Mouse (Mus musculus) liver, adult 2 months (tissue): ENCODE data around the gene Gm10563. TPM values are rescaled to one million over a fixed set of nuclear protein-coding genes. Genes with fewer than 3 reads are reported as not detected.

Source experiments
- DNase-seq: peaks from one replicate; pipeline ENCODE4 v3.0.0-alpha.2; 2011; ENCODE audit warnings: low read depth, low spot score; ENCODE audit errors: extremely low read depth
- H3K27ac ChIP-seq: fragments of 200-500 bp; replicated peaks from 2 replicates; pipeline ENCODE4 v1.5.1; 2012; ENCODE audit warnings: low read depth, mild to moderate bottlenecking, control low read depth, inconsistent platforms, low read length; ENCODE audit not compliant: insufficient read depth
- H3K27me3 ChIP-seq: fragments of 200-500 bp; 2 replicates; pipeline ENCODE4 v1.6.1; 2012; ENCODE audit warnings: mild to moderate bottlenecking, moderate library complexity, low read length, inconsistent platforms; ENCODE audit not compliant: control insufficient read depth, insufficient read depth
- H3K36me3 ChIP-seq: fragments of 200-500 bp; 2 replicates; pipeline ENCODE4 v1.6.1; 2012; ENCODE audit warnings: low read length, inconsistent platforms; ENCODE audit not compliant: control insufficient read depth, insufficient read depth
- H3K4me1 ChIP-seq: fragments of 200-500 bp; 2 replicates; pipeline ENCODE4 v1.6.1; 2011; ENCODE audit warnings: low read length; ENCODE audit not compliant: control insufficient read depth, insufficient read depth
- H3K4me3 ChIP-seq: fragments of 200-500 bp; 2 replicates; pipeline ENCODE4 v1.5.1; 2011; ENCODE audit warnings: low read depth, mild to moderate bottlenecking, control low read depth, low read length, moderate library complexity; ENCODE audit not compliant: insufficient read depth
- H3K79me2 ChIP-seq: fragments of 200-500 bp; 2 replicates; pipeline ENCODE4 v1.6.1; 2012; ENCODE audit warnings: inconsistent platforms, mild to moderate bottlenecking, low read length, moderate library complexity; ENCODE audit not compliant: control insufficient read depth, insufficient read depth
- H3K9ac ChIP-seq: fragments of 200-500 bp; 2 replicates; pipeline ENCODE4 v1.6.1; 2012; ENCODE audit warnings: low read depth, mild to moderate bottlenecking, control low read depth, inconsistent platforms, low read length
- CTCF ChIP-seq: fragments of 200-500 bp; IDR thresholded peaks from 2 replicates; pipeline ENCODE4 v1.5.1; 2011; ENCODE audit warnings: low read depth, low read length, control low read depth
- POLR2A ChIP-seq: fragments of 200-500 bp; IDR thresholded peaks from 2 replicates; pipeline ENCODE4 v1.6.1; 2011; ENCODE audit warnings: low read length, control low read depth; ENCODE audit not compliant: insufficient read depth; ENCODE audit errors: extremely low read depth
- WGBS: fragments of 180-500 bp; shearing (Covaris S2); methylation state at CpG from one replicate; pipeline ENCODE4 v1.1.7; 2018; 5-methylcytosine and 5-hydroxymethylcytosine counted together
- polyA plus RNA-seq: library from polyadenylated mRNA; depleted of rRNA; stranded (reverse); fragments of >200 nt; gene quantifications from 2 replicates; pipeline ENCODE4 v1.2.3, GENCODE M21; 2012
- total RNA-seq: library from RNA; depleted of rRNA; stranded (reverse); fragments of >200 nt; gene quantifications from 2 replicates; pipeline ENCODE4 v1.2.3, GENCODE M21; 2014

The Gm10563 gene
- total and polyA plus RNA-seq, 2 experiments = not detected

- TF ChIP-seq CTCF = peak; percentile 10; the same call in 1 of the 2 replicates
- no peak for TF ChIP-seq POLR2A
- peak overlapping the region; percentile 37; the same call in 1 of the 2 replicates for H3K4me3 ChIP-seq
- H3K27me3 ChIP-seq = no peaks in the 10 kb centered on the region
- H3K9ac ChIP-seq = peak overlapping the region; percentile 54
- WGBS = 4% methylated on average over 31 of the region's 31 CpGs
- peaks cover 15% of the 10 kb centered on the region for H3K36me3 ChIP-seq
- H3K27ac ChIP-seq = no peak overlapping the region
- 0 out of 2 replicates have a peak, but pooled peaks cover 2% of the 10 kb centered on the region for H3K4me1 ChIP-seq
- peak; percentile 23 for DNase-seq
- no peaks in the 10 kb centered on the region for H3K79me2 ChIP-seq
Observed at GRCm38 (mm10) chr4:155653451-155654182, 8.4 kb upstream of the Gm10563 start.

- WGBS = 4% methylated on average over 33 of the region's 33 CpGs
- Histone ChIP-seq H3K27ac (no peak within 1 kb of the TSS), H3K27me3 (no peaks in the 10 kb centered on the region), H3K79me2 (no peaks in the 10 kb centered on the region), H3K36me3 (peaks cover 20% of the 10 kb centered on the region), H3K9ac (peak within 1 kb of the TSS; percentile 54), H3K4me3 (peak within 1 kb of the TSS; percentile 37; the same call in 1 of the 2 replicates), H3K4me1 (0 out of 2 replicates have a peak, but pooled peaks cover 2% of the 10 kb centered on the region)
- TF ChIP-seq CTCF (no peak), POLR2A (no peak)
- no peak for DNase-seq
Observed at GRCm38 (mm10) chr4:155653086-155653450, 7.9 kb upstream of the Gm10563 start, which contains the start of gene Mmp23. Mmp23 (minus strand) TSS chr4:155653384.

GRCm38 (mm10) chr4:155652283-155653085 lies 7.3 kb upstream of the Gm10563 start:
- no peak for DNase-seq
- Histone ChIP-seq H3K27me3 (no peaks in the 10 kb centered on the region), H3K9ac (peak overlapping the region; percentile 54), H3K4me3 (peak overlapping the region; percentile 37; the same call in 1 of the 2 replicates), H3K27ac (no peak overlapping the region), H3K36me3 (peaks cover 24% of the 10 kb centered on the region), H3K4me1 (0 out of 2 replicates have a peak, but pooled peaks cover 2% of the 10 kb centered on the region), H3K79me2 (no peaks in the 10 kb centered on the region)
- WGBS = 32% methylated on average over 36 of the region's 36 CpGs
- TF ChIP-seq POLR2A (no peak), CTCF (no peak)

- no peak overlapping the region for H3K9ac ChIP-seq
- H3K27ac ChIP-seq = no peak overlapping the region
- TF ChIP-seq CTCF (no peak), POLR2A (no peak)
- H3K79me2 ChIP-seq = no peaks in the 10 kb centered on the region
- H3K36me3 ChIP-seq = peaks cover 28% of the 10 kb centered on the region
- no peak for DNase-seq
- WGBS = 77% methylated on average over 15 of the region's 15 CpGs
- no peaks in the 10 kb centered on the region for H3K27me3 ChIP-seq
- 0 out of 2 replicates have a peak, but pooled peaks cover 2% of the 10 kb centered on the region for H3K4me1 ChIP-seq
- H3K4me3 ChIP-seq = no peak overlapping the region
Observed at GRCm38 (mm10) chr4:155651553-155652269, 6.5 kb upstream of the Gm10563 start.

GRCm38 (mm10) chr4:155649355-155649754 lies 4.1 kb upstream of the Gm10563 start:
- Histone ChIP-seq H3K27ac (no peak overlapping the region), H3K4me1 (peaks cover 5% of the 10 kb centered on the region; the same call in 1 of the 2 replicates), H3K9ac (no peak overlapping the region), H3K4me3 (no peak overlapping the region), H3K27me3 (no peaks in the 10 kb centered on the region), H3K79me2 (no peaks in the 10 kb centered on the region), H3K36me3 (peaks cover 30% of the 10 kb centered on the region)
- no peak for DNase-seq
- no peak for TF ChIP-seq CTCF
- TF ChIP-seq POLR2A = no peak
- WGBS = 94% methylated on average over 11 of the region's 11 CpGs
